Mouse (Mus musculus) midbrain, embryonic 15.5 days (tissue): Measurements from ENCODE around the gene Senp6. TPM values are rescaled to one million over a fixed set of nuclear protein-coding genes. Genes with fewer than 3 reads are reported as not detected.

Experiments used
- ATAC-seq: fragments of 200-750 bp; cut with Nextera tagmentation; replicated peaks from 2 replicates; pipeline ENCODE4 v1.8.0; 2017; ENCODE audit warnings: moderate TSS enrichment
- H3K27ac ChIP-seq: fragments of 300-500 bp; sonication (generic); 2 replicates; pipeline ENCODE4 v1.5.1; 2015; ENCODE audit warnings: mild to moderate bottlenecking, inconsistent platforms
- H3K27me3 ChIP-seq: fragments of 300-500 bp; sonication (generic); replicated peaks from 2 replicates; pipeline ENCODE4 v1.6.1; 2015; ENCODE audit warnings: inconsistent platforms
- H3K36me3 ChIP-seq: fragments of 300-500 bp; sonication (generic); replicated peaks from 2 replicates; pipeline ENCODE4 v1.6.1; 2015; ENCODE audit warnings: inconsistent platforms
- H3K4me1 ChIP-seq: fragments of 300-500 bp; sonication (generic); 2 replicates; pipeline ENCODE4 v1.6.1; 2015; ENCODE audit warnings: inconsistent platforms
- H3K4me2 ChIP-seq: fragments of 300-500 bp; sonication (generic); 2 replicates; pipeline ENCODE4 v1.6.1; 2015; ENCODE audit warnings: inconsistent platforms, mild to moderate bottlenecking, moderate library complexity
- H3K4me3 ChIP-seq: fragments of 300-500 bp; sonication (generic); 2 replicates; pipeline ENCODE4 v1.5.1; 2015; ENCODE audit warnings: mild to moderate bottlenecking, inconsistent platforms
- H3K9ac ChIP-seq: fragments of 300-500 bp; sonication (generic); 2 replicates; pipeline ENCODE4 v1.6.1; 2015; ENCODE audit warnings: mild to moderate bottlenecking, inconsistent platforms
- H3K9me3 ChIP-seq: fragments of 300-500 bp; sonication (generic); 2 replicates; pipeline ENCODE4 v1.6.1; 2016; ENCODE audit warnings: inconsistent platforms
- WGBS: fragments of 180-500 bp; shearing (Covaris S2); methylation state at CpG from one replicate; pipeline ENCODE4 v1.1.7; 2015; ENCODE audit warnings: mixed read lengths; 5-methylcytosine and 5-hydroxymethylcytosine counted together
- polyA plus RNA-seq: library from polyadenylated mRNA; unstranded; fragments of >200 nt; fragmentation: Nextera tagmentation; extraction: Ambion mirVana; gene quantifications from 2 replicates; pipeline ENCODE4 v1.2.1, GENCODE M21; 2015

Gene Senp6
- polyA plus RNA-seq, 1 experiment from 2014 or later: 54.7 TPM

- Histone ChIP-seq H3K27me3 (no peaks in the 10 kb centered on the region), H3K4me3 (no peak overlapping the region), H3K9ac (no peak overlapping the region), H3K4me2 (no peak overlapping the region), H3K4me1 (no peaks in the 10 kb centered on the region), H3K27ac (no peak overlapping the region), H3K9me3 (no peaks in the 10 kb centered on the region), H3K36me3 (no peaks in the 10 kb centered on the region)
- WGBS: 76% methylated on average over 4 of the region's 4 CpGs
- ATAC-seq: no peak
Observed at GRCm38 (mm10) chr9:80179688-80180087, 113.0 kb downstream of the Senp6 start.

- Histone ChIP-seq H3K9me3 (no peaks in the 10 kb centered on the region), H3K4me2 (no peak overlapping the region), H3K27ac (no peak overlapping the region), H3K4me3 (no peak overlapping the region), H3K9ac (no peak overlapping the region), H3K4me1 (no peaks in the 10 kb centered on the region), H3K36me3 (no peaks in the 10 kb centered on the region), H3K27me3 (no peaks in the 10 kb centered on the region)
- 78% methylated on average over 5 of the region's 5 CpGs for WGBS
- no peak for ATAC-seq
Observed at GRCm38 (mm10) chr9:80180771-80181170, 114.1 kb downstream of the Senp6 start.

- H3K4me3 ChIP-seq: no peak overlapping the region
- WGBS: 89% methylated on average over 1 of the region's 1 CpGs
- no peak overlapping the region for H3K27ac ChIP-seq
- no peaks in the 10 kb centered on the region for H3K36me3 ChIP-seq
- ATAC-seq: no peak
- H3K9ac ChIP-seq: no peak overlapping the region
- H3K9me3 ChIP-seq: no peaks in the 10 kb centered on the region
- H3K27me3 ChIP-seq: no peaks in the 10 kb centered on the region
- H3K4me1 ChIP-seq: no peaks in the 10 kb centered on the region
- H3K4me2 ChIP-seq: no peak overlapping the region
Observed at GRCm38 (mm10) chr9:80181692-80182091, 115.0 kb downstream of the Senp6 start.

- Histone ChIP-seq H3K9me3 (no peaks in the 10 kb centered on the region), H3K9ac (no peak overlapping the region), H3K4me1 (no peaks in the 10 kb centered on the region), H3K4me3 (no peak overlapping the region), H3K36me3 (no peaks in the 10 kb centered on the region), H3K27me3 (no peaks in the 10 kb centered on the region), H3K27ac (no peak overlapping the region), H3K4me2 (no peak overlapping the region)
- WGBS: 65% methylated on average over 5 of the region's 5 CpGs
- no peak for ATAC-seq
Observed at GRCm38 (mm10) chr9:80184138-80184537, 117.4 kb downstream of the Senp6 start.

GRCm38 (mm10) chr9:80185737-80186136, 119.0 kb downstream of the Senp6 start:
- no peak overlapping the region for H3K27ac ChIP-seq
- H3K4me1 ChIP-seq: no peaks in the 10 kb centered on the region
- H3K27me3 ChIP-seq: no peaks in the 10 kb centered on the region
- no peak overlapping the region for H3K4me2 ChIP-seq
- no peaks in the 10 kb centered on the region for H3K9me3 ChIP-seq
- ATAC-seq: no peak; the same call in 1 of the 2 replicates
- 37% methylated on average over 3 of the region's 3 CpGs for WGBS
- no peak overlapping the region for H3K9ac ChIP-seq
- H3K36me3 ChIP-seq: no peaks in the 10 kb centered on the region
- no peak overlapping the region for H3K4me3 ChIP-seq

GRCm38 (mm10) chr9:80186693-80187092, 120.0 kb downstream of the Senp6 start:
- no peak overlapping the region for H3K27ac ChIP-seq
- no peak overlapping the region for H3K4me2 ChIP-seq
- H3K9ac ChIP-seq: no peak overlapping the region
- 92% methylated on average over 8 of the region's 8 CpGs for WGBS
- H3K36me3 ChIP-seq: no peaks in the 10 kb centered on the region
- H3K27me3 ChIP-seq: no peaks in the 10 kb centered on the region
- no peaks in the 10 kb centered on the region for H3K4me1 ChIP-seq
- no peaks in the 10 kb centered on the region for H3K9me3 ChIP-seq
- no peak for ATAC-seq
- no peak overlapping the region for H3K4me3 ChIP-seq

- WGBS: 24% methylated on average over 5 of the region's 5 CpGs
- no peak overlapping the region for H3K4me3 ChIP-seq
- H3K9ac ChIP-seq: no peak overlapping the region
- no peak overlapping the region for H3K27ac ChIP-seq
- H3K4me1 ChIP-seq: no peaks in the 10 kb centered on the region
- no peaks in the 10 kb centered on the region for H3K27me3 ChIP-seq
- ATAC-seq: no peak
- no peaks in the 10 kb centered on the region for H3K9me3 ChIP-seq
- H3K4me2 ChIP-seq: no peak overlapping the region
- H3K36me3 ChIP-seq: no peaks in the 10 kb centered on the region
Observed at GRCm38 (mm10) chr9:80188324-80188893, 121.7 kb downstream of the Senp6 start.

- 72% methylated on average over 6 of the region's 6 CpGs for WGBS
- ATAC-seq: no peak
- H3K36me3 ChIP-seq: no peaks in the 10 kb centered on the region
- H3K27me3 ChIP-seq: no peaks in the 10 kb centered on the region
- no peak overlapping the region for H3K4me2 ChIP-seq
- H3K9me3 ChIP-seq: no peaks in the 10 kb centered on the region
- no peak overlapping the region for H3K27ac ChIP-seq
- peaks cover 4% of the 10 kb centered on the region; the same call in 1 of the 2 replicates for H3K4me1 ChIP-seq
- no peak overlapping the region for H3K9ac ChIP-seq
- no peak overlapping the region for H3K4me3 ChIP-seq
Observed at GRCm38 (mm10) chr9:80191240-80191639, 124.5 kb downstream of the Senp6 start.

GRCm38 (mm10) chr9:80192324-80192723, 125.6 kb downstream of the Senp6 start:
- no peak overlapping the region for H3K9ac ChIP-seq
- peaks cover 11% of the 10 kb centered on the region for H3K4me1 ChIP-seq
- H3K27ac ChIP-seq: no peak overlapping the region
- H3K27me3 ChIP-seq: no peaks in the 10 kb centered on the region
- no peaks in the 10 kb centered on the region for H3K9me3 ChIP-seq
- 88% methylated on average over 10 of the region's 10 CpGs for WGBS
- ATAC-seq: no peak
- H3K4me3 ChIP-seq: no peak overlapping the region
- H3K4me2 ChIP-seq: no peak overlapping the region
- H3K36me3 ChIP-seq: no peaks in the 10 kb centered on the region

GRCm38 (mm10) chr9:80194446-80194845, 127.7 kb downstream of the Senp6 start:
- Histone ChIP-seq H3K4me3 (no peak overlapping the region), H3K27ac (no peak overlapping the region), H3K27me3 (no peaks in the 10 kb centered on the region), H3K9ac (no peak overlapping the region), H3K4me1 (peaks cover 14% of the 10 kb centered on the region), H3K4me2 (no peak overlapping the region), H3K9me3 (no peaks in the 10 kb centered on the region), H3K36me3 (no peaks in the 10 kb centered on the region)
- ATAC-seq: no peak
- 65% methylated on average over 6 of the region's 6 CpGs for WGBS

Other genes starting within 250 kb of the Senp6 start
- gene Filip1, start 54.1 kb upstream of the Senp6 start, polyA plus RNA-seq: 3.2 and 3.6 TPM in 2 replicates
- 18.1 and 19.3 TPM in 2 replicates for gene Myo6, start 98.1 kb downstream of the Senp6 start, polyA plus RNA-seq